Mouse (Mus musculus) urinary bladder, postnatal 4 days (tissue): ENCODE data around the gene Supt5.
"Not testable (repeated sequence)": the region's sequence is repeated elsewhere in the genome, so short reads cannot be mapped to it uniquely, and the experiment has no call there.

ENCODE experiments used
- DNase-seq, 2 experiments: peaks; one replicate each; pipeline ENCODE4 v3.0.0; 2021 to 2022; ENCODE audit warnings: low spot score in 2 of 2

Gene Supt5

DNA sequence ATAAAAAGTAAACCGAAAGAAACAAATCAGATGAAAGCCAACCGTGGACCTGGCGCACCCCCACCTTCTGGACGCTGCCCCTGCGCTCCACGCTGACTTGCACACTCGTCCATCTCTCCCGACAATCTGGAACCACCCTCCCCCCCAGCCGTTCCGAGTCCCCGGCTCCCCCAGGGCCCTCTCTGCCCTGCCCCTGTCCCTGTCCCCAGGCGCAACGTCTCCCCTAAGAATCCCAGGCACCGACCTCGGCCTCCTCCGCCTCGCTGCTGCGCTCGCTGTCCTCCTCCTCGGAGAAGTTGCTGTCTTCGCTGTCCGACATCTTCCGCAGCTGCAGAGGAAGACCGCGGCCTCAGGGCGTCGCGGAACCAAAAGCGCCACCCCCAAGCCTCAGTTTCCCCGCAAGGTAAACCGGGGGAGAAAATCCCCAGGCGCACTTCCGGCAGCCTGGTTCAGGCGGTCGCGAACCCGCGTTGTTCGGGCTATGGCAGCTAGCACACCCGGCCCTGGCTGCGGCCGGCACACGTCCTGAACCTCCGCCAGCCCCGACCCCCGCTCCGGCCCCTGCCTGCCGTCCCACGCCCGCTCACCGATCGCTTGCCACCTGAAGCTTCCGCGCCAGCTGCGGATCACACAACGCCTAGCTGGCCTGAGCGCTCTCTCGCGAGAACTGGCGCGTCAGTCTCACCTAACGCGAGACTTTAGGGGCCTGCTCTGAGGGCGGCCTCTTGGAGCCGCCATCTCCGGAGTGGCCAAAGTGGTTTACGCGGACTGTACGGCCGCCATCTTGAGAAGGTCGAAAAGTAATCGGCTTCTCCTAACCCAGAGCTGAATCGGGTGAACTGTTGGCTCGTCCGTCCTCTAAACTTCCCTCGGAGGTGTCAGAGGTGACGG is at the start of gene Supt5:
Gene Supt5 (minus strand): TSS at position 639 of the 891 bp plus-strand sequence.
- DNase-seq = peak; percentile 95 to 97

DNA sequence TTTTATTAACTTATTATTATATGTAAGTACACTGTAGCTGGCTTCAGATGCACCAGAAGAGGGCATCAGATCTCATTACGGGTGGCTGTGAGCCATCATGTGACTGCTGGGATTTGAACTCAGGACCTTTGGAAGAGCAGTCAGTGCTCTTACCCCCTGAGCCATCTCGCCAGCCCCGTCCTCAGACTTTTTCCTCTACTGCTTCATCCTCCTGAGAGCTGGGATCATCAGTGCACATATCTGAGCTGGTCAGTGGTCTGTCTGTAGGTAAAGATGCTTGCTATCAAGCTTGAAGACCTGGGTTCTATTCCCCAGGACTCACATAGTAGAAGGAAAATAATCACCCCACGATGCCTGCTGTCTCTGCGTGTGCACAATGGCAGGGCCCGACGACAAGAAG is 48.8 kb upstream of the Supt5 start:
- DNase-seq = not testable (repeated sequence)

DNA sequence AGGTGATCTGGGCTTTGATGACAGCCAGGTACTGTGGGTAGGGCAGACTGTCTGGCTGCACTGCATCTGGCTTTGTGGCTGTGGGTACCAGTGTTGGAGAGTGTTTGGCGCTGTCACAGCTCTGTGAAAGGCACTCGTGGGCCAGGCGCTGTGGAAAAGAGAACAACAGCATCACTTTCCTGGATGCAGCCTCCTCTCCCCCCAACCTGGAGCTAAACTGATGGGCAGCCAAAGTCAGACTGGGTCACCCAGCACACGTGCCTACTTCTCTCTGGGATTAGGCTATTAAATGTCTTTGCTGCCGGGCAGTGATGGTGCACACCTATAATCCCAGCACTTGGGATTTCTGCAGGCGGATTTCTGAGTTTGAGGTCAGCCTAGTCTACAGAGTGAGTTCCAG is 48.3 kb upstream of the Supt5 start:
- DNase-seq = not testable (repeated sequence)

DNA sequence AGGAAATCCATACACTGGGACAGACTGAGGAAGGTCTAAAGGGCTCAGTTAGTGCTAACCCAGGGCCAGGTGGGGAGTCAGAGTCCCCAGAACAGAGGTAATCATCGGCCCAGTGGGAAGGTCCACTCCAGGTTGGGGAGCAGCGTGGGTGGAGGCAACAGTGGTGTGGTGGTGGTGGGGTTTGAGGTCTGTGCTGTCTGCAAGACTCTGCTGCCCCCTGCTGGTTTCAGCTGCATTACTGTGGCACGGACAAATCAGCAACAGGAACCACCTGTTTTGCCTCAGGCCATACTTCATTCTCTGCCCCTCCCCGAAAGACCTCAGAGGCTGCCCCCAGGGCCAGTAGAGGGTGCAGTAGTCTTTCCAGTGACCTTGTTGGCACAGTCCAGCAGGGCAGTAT is 47.9 kb upstream of the Supt5 start:
- peak; percentile 73 to 89 for DNase-seq

DNA sequence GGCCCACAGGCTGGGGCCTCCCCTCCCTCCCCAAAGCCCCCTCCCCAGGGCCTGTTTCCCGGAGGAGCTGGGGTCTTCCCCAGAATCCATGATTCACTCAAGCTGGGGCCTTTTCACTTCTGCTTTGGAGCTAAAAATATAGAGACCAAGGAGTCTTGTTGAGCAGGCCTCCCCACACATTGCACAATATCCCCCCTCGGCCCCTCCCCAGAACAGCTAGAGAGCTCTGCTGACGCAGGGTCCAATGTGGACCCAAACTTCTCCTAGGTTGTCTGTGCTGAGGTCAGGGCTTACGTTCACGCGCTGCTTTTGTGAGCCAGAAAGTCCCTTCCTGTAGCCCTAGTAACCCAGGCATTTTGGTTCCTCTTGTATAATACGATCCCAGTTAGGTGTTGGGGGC is 47.5 kb upstream of the Supt5 start:
- no peak for DNase-seq

DNA sequence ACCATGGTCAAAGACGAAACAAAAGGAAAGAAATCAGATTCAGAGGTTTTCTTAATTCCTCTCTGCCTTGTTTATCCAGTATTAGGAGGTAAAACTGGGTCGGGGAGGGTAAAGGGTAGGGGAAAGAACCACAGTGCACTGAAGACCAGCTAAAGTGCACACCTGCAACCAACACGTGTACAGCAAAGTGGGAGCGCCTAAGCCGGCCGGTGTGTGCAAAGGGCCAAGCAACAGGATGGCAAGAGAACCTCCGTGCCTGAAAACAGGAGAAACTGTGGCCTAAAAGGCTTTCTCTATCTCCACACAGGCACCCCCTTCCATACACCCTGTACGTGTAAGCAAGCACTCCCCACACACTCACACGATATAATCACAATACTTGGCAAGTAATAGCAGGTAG is 46.6 kb upstream of the Supt5 start:
- no peak for DNase-seq

DNA sequence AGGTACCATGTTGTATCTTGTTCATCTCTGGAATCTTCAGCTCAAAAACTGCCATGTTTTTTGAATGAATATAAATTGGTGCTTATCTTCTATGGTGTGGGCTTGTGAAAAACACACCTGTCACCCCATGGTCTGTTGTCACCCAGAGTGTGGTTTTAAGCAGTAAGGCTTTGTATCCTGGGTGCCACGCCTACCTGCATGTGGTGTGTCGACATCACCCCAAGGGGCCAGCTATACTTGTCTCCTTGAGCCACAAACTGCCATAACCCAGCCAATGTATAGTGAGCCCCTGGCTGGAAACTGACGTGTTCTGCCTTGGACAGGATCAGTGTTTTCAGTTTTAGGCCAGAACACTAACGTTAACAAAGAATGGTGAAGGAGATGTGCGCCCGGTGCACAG is 45.6 kb upstream of the Supt5 start:
- no peak for DNase-seq

DNA sequence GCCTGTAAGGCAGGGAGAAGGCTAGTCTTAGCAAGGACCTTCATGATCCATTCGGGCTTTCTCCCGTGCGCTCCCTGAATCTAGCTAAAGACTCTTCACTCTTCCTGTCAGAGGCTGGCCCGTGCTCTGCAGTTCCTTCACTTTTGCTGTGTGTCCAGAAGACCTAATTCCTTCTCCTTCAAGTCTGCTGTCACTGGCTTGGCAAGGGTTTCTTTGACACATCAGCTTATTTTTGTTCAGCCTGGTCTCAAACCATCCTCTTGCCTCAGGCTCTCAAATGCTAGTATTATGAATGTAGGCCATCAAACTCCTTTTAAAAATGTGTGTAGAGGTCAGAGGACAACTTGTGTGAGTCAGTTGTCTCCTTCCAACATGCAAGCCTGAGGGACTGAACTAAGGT is 45.1 kb upstream of the Supt5 start:
- no peak for DNase-seq

DNA sequence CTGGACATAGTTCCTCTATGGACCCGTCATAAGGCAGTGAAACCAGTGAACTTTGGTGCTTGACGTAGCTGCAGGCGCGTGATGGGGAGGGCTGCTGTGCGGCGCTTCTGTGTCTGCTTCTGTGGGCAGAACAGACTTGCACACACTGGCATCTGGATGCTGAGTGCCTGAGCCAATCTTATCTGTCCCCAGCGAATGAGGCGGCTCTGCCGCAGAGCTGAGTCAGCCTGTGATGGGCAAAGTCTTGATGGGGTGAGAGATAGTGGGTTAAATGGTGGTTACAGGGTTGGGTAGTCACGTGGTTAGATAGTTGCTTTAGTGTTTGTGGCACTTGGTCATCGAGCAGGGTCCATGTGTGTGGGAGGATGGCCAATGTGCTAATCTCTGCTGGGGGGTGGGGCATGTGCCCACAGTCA is 44.4 kb upstream of the Supt5 start:
- no peak for DNase-seq

DNA sequence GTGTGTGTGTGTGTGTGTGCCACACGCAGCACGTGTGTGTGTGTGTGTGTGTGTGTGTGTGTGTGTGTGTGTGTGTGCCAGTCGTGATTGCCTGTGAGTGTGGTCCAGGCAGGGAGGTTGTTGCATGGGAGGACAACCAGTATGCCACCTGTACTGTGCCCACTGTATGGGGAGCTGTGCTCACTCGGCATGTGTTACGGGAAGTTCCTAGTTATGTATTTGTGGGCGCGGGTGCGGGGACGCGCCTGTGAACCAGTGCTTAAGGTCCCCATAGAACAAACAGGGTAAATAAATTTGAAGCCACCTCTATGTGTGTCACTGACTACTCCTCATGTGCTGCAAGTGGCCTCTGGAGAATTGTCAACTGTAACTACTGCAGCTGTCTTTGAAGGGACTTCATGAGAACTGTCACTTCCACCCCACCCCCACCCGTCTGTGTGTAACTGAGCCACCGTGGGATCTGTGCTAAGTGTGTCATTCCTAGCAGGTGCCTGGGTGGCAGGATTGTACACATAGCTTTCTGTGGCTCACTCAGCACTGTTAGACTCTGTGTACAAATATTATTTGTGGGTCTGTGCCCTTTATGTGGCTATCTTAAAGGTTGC is 43.9 kb upstream of the Supt5 start:
- no peak for DNase-seq

DNA sequence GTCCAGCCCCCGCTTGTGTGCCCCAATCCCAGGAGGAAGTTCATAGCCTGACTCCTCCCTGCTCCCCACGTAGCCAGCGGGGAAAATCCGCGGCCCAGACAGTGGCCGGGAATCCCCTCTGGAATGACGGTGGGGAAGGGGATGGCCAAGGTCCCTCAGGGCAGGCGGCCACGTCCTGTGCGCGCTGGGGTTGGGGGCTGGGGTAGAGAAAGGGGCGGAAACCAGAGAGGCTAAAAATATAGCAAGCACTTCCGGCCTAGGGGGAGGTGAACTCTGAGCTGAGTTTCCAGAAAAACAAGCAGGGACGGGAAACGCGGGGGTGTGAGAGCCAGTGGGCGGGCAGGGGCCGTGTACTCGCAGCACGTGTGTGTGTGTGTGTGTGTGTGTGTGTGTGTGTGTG is 43.4 kb upstream of the Supt5 start:
- DNase-seq = peak; percentile 83 to 87

DNA sequence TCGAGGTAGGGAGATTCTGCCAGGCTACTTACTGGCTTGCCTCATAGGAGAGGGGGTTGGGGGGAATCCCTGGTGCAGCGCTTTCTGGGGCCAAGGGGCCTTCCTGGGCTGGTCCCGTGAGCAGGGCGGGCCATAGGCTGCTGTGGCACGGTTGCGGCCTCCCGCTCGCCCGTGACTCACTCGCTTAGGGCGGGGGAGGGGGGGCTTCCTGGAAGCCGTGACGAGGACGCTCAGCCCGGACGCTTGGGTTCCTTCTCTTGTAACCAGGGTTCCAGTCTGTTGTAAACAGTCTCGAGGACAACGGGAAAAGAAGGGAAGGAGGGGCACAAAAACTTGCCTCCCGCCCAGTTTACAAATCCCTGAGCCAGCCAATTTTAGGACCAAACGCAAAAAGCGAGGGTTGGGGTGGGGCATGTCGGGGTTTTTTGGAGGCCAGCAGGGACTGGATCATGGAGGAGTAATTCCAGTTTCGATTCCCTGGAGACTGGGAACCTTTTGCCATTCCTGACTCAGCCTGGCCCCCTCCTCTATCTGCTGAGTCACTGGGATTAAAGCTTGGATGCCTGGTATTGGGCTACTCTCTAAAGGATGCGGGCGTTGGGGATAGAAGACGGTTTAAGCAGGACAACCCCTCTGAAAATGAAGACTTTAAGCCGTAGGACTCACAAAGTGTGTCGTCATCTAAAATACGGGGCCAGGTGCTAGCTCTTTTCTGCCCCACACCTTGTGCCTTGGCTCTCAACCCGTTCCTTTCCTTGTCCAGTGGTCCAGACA is 42.7 kb upstream of the Supt5 start:
- DNase-seq = peak; percentile 79 to 80

DNA sequence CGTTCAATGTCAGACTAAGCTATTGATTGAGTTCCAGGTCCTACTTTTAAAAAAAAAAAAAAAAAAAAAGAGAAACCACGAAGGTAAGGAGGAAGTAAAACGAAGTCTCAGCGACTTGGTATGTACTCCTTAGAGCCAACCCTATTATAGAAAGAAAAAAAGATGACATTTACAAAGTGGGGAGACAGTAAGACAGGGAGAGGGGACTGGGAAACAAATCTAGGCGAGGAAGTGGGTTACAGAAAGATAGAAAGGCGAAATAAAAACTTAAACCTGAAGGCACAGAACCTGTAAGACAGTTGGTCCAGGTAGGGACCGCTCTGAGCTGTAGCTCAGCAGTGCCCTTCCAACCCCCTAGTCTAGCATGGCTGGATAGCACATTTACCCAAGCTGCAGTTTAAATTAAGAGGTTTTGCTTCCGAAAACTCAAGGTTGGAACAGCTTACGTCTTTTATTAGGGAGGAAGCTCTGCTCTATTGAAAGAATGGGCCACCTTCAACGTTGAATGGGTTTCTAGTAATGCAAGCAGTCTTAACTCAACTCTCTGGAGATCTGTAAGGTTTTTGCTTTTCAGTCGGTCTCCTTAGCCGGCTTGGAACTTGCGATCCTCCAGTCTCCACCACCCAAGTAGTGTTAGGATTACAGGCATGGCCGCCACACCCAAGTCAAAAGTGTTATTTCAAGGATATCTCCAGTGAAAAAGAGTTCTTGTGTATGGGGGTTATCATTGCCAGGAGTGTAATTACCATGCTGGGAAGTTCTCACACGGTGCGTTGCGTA is 41.9 kb upstream of the Supt5 start, which contains the start of gene Zfp36:
Gene Zfp36 (minus strand): TSS at position 17 of the 780 bp plus-strand sequence.
- no peak for DNase-seq

DNA sequence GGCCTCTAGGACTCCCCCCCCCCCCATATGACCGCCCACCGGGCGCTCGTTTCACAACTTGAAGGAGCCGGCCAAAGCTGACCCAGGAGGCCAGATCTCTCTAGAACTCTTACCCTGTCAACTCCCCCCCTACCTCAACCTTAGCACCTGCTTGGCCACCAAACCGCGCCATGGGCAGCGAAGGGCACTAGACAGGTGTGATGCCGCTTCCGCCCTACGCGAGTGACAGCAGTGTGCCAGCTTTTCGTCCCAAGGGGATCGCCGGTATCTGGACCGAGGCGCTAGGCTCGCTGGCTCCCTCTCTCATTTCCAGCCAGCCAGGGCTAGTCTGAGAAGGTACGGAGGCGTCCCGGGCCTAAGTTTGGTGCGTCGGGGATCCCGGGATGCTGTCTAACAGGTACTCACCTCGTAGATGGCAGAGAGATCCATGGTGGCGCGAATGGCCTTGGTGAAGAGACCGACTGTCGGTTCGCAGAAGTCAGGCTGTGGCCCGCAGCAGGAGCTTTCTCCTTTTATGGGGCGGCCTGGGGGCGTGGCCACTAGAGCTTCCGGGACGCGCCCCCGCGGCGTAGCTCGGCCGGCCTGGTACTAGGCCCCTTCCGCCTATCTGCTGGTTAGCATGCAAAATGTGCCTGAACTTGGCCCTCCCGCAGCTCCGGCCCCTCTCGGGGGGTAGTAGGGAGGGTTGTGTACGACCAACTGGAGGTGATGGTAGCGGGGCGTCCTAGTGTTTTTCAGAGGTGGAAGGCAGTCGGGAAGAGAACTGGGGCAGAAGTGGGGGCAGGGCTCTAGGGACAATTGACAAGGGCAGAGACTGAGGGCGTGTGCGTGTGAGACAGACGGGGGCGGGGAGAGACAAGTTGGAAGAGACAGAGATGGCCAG is 40.5 kb upstream of the Supt5 start:
- DNase-seq = peak; percentile 93 to 97

DNA sequence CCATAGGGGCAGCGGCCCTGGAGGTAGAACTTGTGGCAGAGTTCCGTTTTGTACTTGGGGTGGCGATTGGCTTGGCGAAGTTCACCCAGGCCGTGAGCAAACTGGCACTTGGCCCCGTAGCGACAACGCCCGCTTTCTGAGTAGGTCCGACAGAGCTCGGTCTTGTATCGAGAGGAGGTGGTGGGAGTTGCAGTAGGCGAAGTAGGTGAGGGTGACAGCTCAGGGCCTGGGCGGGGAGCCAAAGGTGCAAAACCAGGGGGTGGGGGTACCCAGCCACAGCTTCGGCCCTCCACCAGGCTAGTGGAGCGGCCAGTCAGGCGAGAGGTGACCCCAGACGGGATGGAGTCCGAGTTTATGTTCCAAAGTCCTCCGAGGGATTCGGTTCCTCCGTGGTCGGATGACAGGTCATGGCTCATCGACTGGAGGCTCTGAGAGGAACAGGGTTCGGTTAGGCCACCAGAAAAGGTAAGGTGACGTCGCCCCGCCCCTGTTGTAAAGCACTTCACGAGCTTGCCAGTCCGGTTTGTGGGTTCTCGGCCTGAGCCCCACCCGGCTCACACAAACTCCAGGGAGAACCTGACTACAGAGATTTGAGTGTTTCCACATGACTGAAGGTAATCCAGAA is 39.6 kb upstream of the Supt5 start:
- DNase-seq = peak in 1 of 2 experiments; percentile 64

DNA sequence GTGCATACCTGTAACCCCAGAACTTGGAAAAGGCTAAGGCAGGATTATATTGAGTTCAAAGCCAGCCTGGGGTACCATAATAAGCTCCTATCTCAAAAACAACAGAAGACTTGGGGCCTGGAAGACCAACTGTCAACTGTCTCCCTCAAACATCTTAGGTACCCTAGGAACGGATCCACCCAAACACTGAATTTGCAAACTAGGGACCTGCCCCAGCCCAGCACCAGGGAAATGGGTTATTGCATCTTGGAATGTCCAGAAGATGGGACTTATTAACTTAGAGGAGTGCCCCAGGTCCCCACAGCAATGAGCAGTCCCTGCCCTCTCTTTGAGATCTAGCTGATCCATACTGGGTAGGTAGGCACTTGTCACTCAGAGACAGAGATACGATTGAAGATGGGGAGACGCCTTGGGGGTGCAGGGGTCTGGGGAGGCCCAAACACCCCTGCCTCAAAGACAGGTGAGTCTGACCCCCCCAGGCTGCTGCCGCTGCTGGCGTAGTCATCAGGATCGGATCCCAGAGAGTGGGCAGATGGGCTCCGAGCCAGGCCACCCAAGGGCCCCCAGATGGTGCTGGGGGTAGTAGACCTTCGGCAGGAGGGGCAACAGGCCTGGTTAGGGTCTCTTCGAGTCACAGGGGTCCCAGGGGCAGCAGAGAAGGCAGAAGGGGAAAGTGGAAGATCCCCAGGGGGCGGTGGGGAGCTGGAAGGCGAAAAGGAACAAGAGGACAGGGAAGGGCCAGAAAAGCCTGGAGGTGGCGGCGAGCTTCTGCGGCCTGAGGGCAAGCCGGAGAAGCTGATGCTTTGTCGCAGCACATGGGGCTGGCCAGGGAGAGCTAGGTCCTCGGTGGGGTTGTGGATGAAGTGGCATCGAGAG is 38.9 kb upstream of the Supt5 start:
- DNase-seq = no peak

DNA sequence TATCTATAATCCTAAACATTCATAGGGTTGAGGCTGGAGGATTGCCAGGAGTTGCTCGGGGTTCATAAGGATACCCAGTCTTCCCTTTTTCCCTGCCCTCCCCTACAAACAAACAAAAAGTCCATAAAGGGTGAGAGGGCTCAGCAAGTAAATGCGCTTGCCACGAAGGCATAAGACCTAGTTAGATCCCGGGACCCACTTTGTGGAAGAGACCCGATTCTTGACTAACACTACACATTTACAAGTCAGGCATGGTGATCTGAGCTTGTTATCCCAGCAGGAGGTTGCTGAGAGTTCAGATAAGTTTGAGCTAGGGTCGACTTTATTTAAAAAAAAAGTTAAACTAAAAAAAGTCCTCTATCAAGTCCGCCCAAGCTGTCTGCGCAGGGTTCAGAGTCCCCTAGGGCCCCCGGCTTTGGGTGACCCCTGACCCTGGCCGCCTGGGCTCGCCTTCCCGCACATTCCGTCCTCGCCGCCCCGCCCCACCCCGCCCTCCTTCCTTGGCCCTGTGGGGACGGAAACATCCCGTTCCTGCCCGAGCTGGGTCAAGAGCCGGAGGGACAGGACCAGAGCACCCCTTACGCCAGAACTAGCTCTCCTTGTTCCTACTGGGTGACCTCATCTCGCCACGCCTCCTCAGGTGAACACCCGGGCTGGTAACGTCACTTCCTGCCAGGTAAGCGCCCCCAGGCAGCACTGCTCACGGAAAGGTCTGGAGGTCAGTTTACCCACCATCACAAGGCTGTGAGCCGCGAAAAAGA is 37.6 kb upstream of the Supt5 start:
- DNase-seq = peak; percentile 72 to 76

DNA sequence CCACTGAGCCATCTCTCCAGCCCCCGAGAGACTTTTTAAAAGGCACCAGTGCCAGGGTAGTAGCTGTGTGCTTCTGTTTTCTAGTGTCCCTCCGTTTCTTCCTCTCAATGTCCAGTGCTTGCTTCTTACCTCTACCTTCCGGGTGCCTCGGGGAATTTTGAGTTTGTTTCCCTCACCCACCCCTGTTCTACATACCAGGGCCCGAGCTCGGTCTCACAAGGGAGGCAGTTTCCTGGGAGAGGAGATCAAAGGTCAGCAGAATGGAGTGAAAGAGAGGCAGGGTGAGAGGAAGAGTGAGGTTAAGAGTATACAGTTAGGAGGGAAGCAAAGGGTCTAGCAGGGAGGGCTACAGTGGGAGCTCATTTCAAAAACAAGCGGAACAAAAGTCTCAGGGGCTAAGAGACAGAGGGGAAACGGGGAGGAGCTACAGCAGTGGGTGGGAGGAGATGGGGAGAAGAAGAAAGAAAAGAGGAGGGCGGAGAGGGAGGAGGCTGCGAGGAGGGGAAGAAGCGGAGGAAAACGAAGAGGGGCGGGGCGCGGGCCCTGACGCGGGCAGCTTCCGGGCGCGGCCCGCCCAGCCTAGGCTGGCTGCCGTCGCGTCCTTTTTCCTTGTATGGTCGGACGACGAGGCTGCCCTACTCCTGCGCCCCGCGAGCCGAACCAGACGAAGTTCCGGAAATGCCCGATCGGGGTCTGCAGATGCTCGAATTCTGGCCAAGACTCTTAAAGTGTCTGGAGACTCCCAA is 36.8 kb upstream of the Supt5 start:
- peak; percentile 91 to 93 for DNase-seq
